13 mouse cellular contexts compared by ENCODE assay signal in the genomic region with DNA sequence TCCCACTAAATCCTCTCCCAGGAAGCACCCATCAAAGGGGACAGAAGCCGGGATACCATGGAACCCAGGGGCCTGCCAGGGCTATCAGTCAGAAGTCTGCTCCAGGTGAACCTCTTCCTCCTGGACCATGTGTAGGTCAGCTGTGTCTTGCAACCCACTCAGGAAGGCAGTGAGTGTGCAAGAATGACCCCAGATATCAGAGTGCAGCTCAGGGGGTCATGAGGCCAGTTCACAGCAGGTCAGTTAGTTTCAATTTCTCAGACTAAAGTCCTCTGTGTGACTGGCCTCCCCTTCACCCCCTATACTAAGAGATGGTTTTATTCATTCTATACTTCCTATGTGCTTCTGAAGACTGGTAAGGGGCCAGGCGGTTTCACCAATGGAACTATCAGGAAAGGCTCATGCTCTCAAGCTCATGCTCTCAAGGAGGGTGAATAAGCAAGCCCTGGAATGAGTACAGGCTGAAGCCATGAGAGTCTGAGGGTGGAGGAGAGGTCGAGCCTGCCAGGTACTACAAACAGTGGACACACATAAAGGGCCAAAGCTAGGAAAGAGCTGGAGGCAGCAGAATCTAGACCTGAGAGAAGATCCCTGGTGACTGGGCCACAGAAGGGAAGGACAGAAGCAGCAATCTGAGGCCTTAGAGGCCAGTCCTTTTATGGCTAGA. TPM values are rescaled to one million over a fixed set of nuclear protein-coding genes. Genes with fewer than 3 reads are reported as not detected.
DNase-seq lines count a peak whose midpoint lies in the region; ATAC-seq and TF ChIP-seq lines count a peak whose summit lies in the region.
"Had no signal": no experiment of that assay in that cellular context is flagged by ENCODE, and none has a peak within 500 bp of the region (broad histone marks: within the 10 kb centered on the region; RNA-seq: fewer than 3 reads in every experiment).

No protein-coding gene starts in this region.

- H3K4me1 ChIP-seq in hindbrain, embryonic 10.5 days (replicated peaks): peaks cover 69% of the 10 kb centered on the region
- 0 out of 2 replicates have a peak, but pooled peaks cover 2% of the 10 kb centered on the region for H3K4me1 ChIP-seq in hindbrain, embryonic 11.5 days (replicated peaks; ENCODE audit: control insufficient read depth, insufficient read depth, low read length)
- H3K4me1 ChIP-seq in stomach, embryonic 14.5 days (ENCODE audit: control insufficient read depth, insufficient read depth, low read length): peaks cover 10% of the 10 kb centered on the region; the same call in 1 of the 2 replicates
- H3K4me1 ChIP-seq in stomach, postnatal 0 days (replicated peaks; ENCODE audit: control insufficient read depth, insufficient read depth): peaks cover 4% of the 10 kb centered on the region

- H3K27ac ChIP-seq in hindbrain, embryonic 10.5 days: peak overlapping the region; percentile 57; the same call in 1 of the 2 replicates
- H3K27ac ChIP-seq in hindbrain, embryonic 11.5 days (ENCODE audit: low read depth, low read length): no peak overlapping the region
- H3K27ac ChIP-seq in stomach, embryonic 14.5 days (ENCODE audit: low read length): 0 out of 2 replicates have a peak overlapping the region, but pooled peaks have one; percentile 33
- H3K27ac ChIP-seq in stomach, postnatal 0 days (replicated peaks): no peak overlapping the region

- TF ChIP-seq EP300 in stomach, postnatal 0 days (optimal IDR thresholded peaks at IDR 0.05): no peak

- H3K9ac ChIP-seq in hindbrain, embryonic 11.5 days (ENCODE audit: low read depth, low read length): no peak overlapping the region
- no peak overlapping the region for H3K9ac ChIP-seq in stomach, embryonic 14.5 days (replicated peaks; ENCODE audit: low read depth, low read length)
- H3K9ac ChIP-seq in stomach, postnatal 0 days (ENCODE audit: low read length): no peak overlapping the region
- H3K9ac ChIP-seq: limb, embryonic 15.5 days had no signal

- H3K9me3 ChIP-seq in hindbrain, embryonic 10.5 days: no peaks in the 10 kb centered on the region
- H3K9me3 ChIP-seq in hindbrain, embryonic 11.5 days (ENCODE audit: control insufficient read depth, low read length): no peaks in the 10 kb centered on the region
- H3K9me3 ChIP-seq in stomach, embryonic 14.5 days (ENCODE audit: control insufficient read depth, low read depth, low read length): no peaks in the 10 kb centered on the region
- H3K9me3 ChIP-seq in stomach, postnatal 0 days (ENCODE audit: control insufficient read depth, low read length): no peaks in the 10 kb centered on the region
- H3K9me3 ChIP-seq: G1E; limb, embryonic 15.5 days had no signal

- no peak overlapping the region for H3K4me3 ChIP-seq in hindbrain, embryonic 10.5 days
- H3K4me3 ChIP-seq in hindbrain, embryonic 11.5 days (ENCODE audit: low read depth, low read length): no peak overlapping the region
- no peak overlapping the region for H3K4me3 ChIP-seq in stomach, embryonic 14.5 days (ENCODE audit: low read depth, low read length)
- H3K4me3 ChIP-seq in stomach, postnatal 0 days (ENCODE audit: low read depth, low read length): no peak overlapping the region
- H3K4me3 ChIP-seq: limb, embryonic 15.5 days; myocyte had no signal

- no peak for DNase-seq in hindbrain, embryonic 10.5 days (ENCODE audit: low spot score)
- no peak for DNase-seq in hindbrain, embryonic 11.5 days (ENCODE audit: low spot score)
- no peak for DNase-seq in stomach, postnatal 0 days (ENCODE audit: low spot score)
- DNase-seq in lung, postnatal 36 days: peak; percentile 76
- no peak for DNase-seq in thymus, postnatal 25 days
- no peak for DNase-seq in right cerebral cortex, adult 2 months (ENCODE audit: low spot score in 2 of 2)
- DNase-seq in heart, postnatal 4 days: no peak
- DNase-seq: kidney, adult 8-10 months; right cerebral cortex, postnatal 14 days had no signal

- peaks cover 6% of the 10 kb centered on the region; the same call in 1 of the 2 replicates for H3K36me3 ChIP-seq in hindbrain, embryonic 10.5 days
- no peaks in the 10 kb centered on the region for H3K36me3 ChIP-seq in hindbrain, embryonic 11.5 days (ENCODE audit: control insufficient read depth, insufficient read depth, low read length)
- H3K36me3 ChIP-seq in stomach, embryonic 14.5 days (ENCODE audit: control insufficient read depth, insufficient read depth, low read length): no peaks in the 10 kb centered on the region
- no peaks in the 10 kb centered on the region for H3K36me3 ChIP-seq in stomach, postnatal 0 days (ENCODE audit: control insufficient read depth, insufficient read depth, low read length)
- H3K36me3 ChIP-seq: limb, embryonic 15.5 days had no signal

- no peak for TF ChIP-seq CTCF in stomach, postnatal 0 days (IDR thresholded peaks at IDR 0.05; ENCODE audit: low read depth)

- no peak for ATAC-seq in hindbrain, embryonic 11.5 days (ENCODE audit: low FRiP score)
- no peak for ATAC-seq in stomach, embryonic 14.5 days (ENCODE audit: insufficient number of reproducible peaks, insufficient read depth, low FRiP score, low read depth)
- ATAC-seq in stomach, postnatal 0 days (ENCODE audit: low FRiP score, low TSS enrichment): no peak

- H3K4me2 ChIP-seq in hindbrain, embryonic 11.5 days (replicated peaks; ENCODE audit: low read depth, low read length): no peak overlapping the region
- H3K4me2 ChIP-seq in stomach, embryonic 14.5 days (replicated peaks; ENCODE audit: low read depth, low read length): no peak overlapping the region
- no peak overlapping the region for H3K4me2 ChIP-seq in stomach, postnatal 0 days (replicated peaks; ENCODE audit: low read depth)
- H3K4me2 ChIP-seq: limb, embryonic 15.5 days had no signal

- 85% methylated on average over 3 of the region's 3 CpGs for WGBS in hindbrain, embryonic 10.5 days
- 86% methylated on average over 3 of the region's 3 CpGs for WGBS in hindbrain, embryonic 11.5 days
- WGBS in stomach, embryonic 14.5 days: 76% methylated on average over 3 of the region's 3 CpGs
- WGBS in stomach, postnatal 0 days: 63% methylated on average over 3 of the region's 3 CpGs

- H3K27me3 ChIP-seq in hindbrain, embryonic 10.5 days (ENCODE audit: insufficient read depth, poor library complexity, severe bottlenecking): no peaks in the 10 kb centered on the region
- H3K27me3 ChIP-seq in hindbrain, embryonic 11.5 days (ENCODE audit: control insufficient read depth, insufficient read depth, low read length): no peaks in the 10 kb centered on the region
- H3K27me3 ChIP-seq in stomach, embryonic 14.5 days (ENCODE audit: control insufficient read depth, insufficient read depth, low read length): no peaks in the 10 kb centered on the region
- H3K27me3 ChIP-seq in stomach, postnatal 0 days (ENCODE audit: control insufficient read depth, insufficient read depth, low read length): no peaks in the 10 kb centered on the region
- H3K27me3 ChIP-seq: limb, embryonic 15.5 days had no signal

RNA-seq across cellular contexts. Expression of gene Itpk1, which starts 19.9 kb away (rescaled TPM):
- 20.5 and 29.2 TPM in 2 replicates for polyA plus RNA-seq in hindbrain, embryonic 10.5 days (2016; fragmentation: Nextera tagmentation; extraction: Ambion mirVana)
- polyA plus RNA-seq in hindbrain, embryonic 11.5 days (2014; fragmentation: Nextera tagmentation; extraction: Ambion mirVana): 14.1 and 16.8 TPM in 2 replicates
- 15.9 and 17.1 TPM in 2 replicates for polyA plus RNA-seq in stomach, embryonic 14.5 days (2014; fragmentation: Nextera tagmentation; extraction: Ambion mirVana)
- polyA plus RNA-seq in stomach, postnatal 0 days (2015; fragmentation: Nextera tagmentation; extraction: Ambion mirVana): 21.5 and 26.7 TPM in 2 replicates
- total RNA-seq in heart, postnatal 4 days (2021): 1 to 10 TPM; 7.5 to 7.9 TPM

RNA-seq across cellular contexts. Expression of gene Moap1, which starts 58.6 kb away (rescaled TPM):
- polyA plus RNA-seq in hindbrain, embryonic 10.5 days (2016; fragmentation: Nextera tagmentation; extraction: Ambion mirVana): 34.4 and 37.9 TPM in 2 replicates
- polyA plus RNA-seq in hindbrain, embryonic 11.5 days (2014; fragmentation: Nextera tagmentation; extraction: Ambion mirVana): 35.7 and 42.9 TPM in 2 replicates
- polyA plus RNA-seq in stomach, embryonic 14.5 days (2014; fragmentation: Nextera tagmentation; extraction: Ambion mirVana): 20.6 and 22.9 TPM in 2 replicates
- polyA plus RNA-seq in stomach, postnatal 0 days (2015; fragmentation: Nextera tagmentation; extraction: Ambion mirVana): 8.1 and 9.5 TPM in 2 replicates
- total RNA-seq in heart, postnatal 4 days (2021): 10 to 100 TPM in 1 of 2 experiments, 1 to 10 TPM in 1; 8.2 to 11.4 TPM

RNA-seq across cellular contexts. Expression of gene Tmem251, which starts 58.7 kb away (rescaled TPM):
- polyA plus RNA-seq in hindbrain, embryonic 10.5 days (2016; fragmentation: Nextera tagmentation; extraction: Ambion mirVana): 11.1 and 11.5 TPM in 2 replicates
- polyA plus RNA-seq in hindbrain, embryonic 11.5 days (2014; fragmentation: Nextera tagmentation; extraction: Ambion mirVana): 10.8 and 11.3 TPM in 2 replicates
- polyA plus RNA-seq in stomach, embryonic 14.5 days (2014; fragmentation: Nextera tagmentation; extraction: Ambion mirVana): 12.2 and 13.8 TPM in 2 replicates
- polyA plus RNA-seq in stomach, postnatal 0 days (2015; fragmentation: Nextera tagmentation; extraction: Ambion mirVana): 10.5 and 10.9 TPM in 2 replicates
- 1 to 10 TPM; 5.7 to 6.0 TPM for total RNA-seq in heart, postnatal 4 days (2021)

Comparison
In these comparisons a context has a peak if more than half of its experiments do, and no peak if none do; other contexts are left out.
1. H3K27ac ChIP-seq: peak in hindbrain, embryonic 10.5 days (single experiment) and stomach, embryonic 14.5 days (single experiment); none in hindbrain, embryonic 11.5 days (single experiment) and stomach, postnatal 0 days (single experiment).